Mouse (Mus musculus) CH12.LX (cell line): ENCODE data around the gene Pex11b.

ENCODE experiments used
- CTCF ChIP-seq, 2 experiments: IDR thresholded peaks in 1 of 2; conservative IDR thresholded peaks in 1 of 2; 2 replicates each; pipeline ENCODE4 v1.5.1; 2011 to 2012; ENCODE audit warnings: low read depth in 2 of 2, low read length in 2 of 2, improper control_type of control experiment in 1 of 2, inconsistent platforms in 1 of 2, mild to moderate bottlenecking in 1 of 2, moderate library complexity in 1 of 2
- EP300 ChIP-seq: IDR thresholded peaks from 2 replicates; pipeline ENCODE4 v1.6.1; 2011; ENCODE audit warnings: low read length, improper control_type of control experiment
- HCFC1 ChIP-seq: IDR thresholded peaks from 2 replicates; pipeline ENCODE4 v1.6.1; 2012; ENCODE audit warnings: low read depth, mild to moderate bottlenecking, inconsistent platforms, low read length, improper control_type of control experiment
- IRF4 ChIP-seq: IDR thresholded peaks from 2 replicates; pipeline ENCODE4 v1.6.1; 2014; ENCODE audit warnings: low read depth, mild to moderate bottlenecking, inconsistent platforms, low read length, improper control_type of control experiment
- MAFK ChIP-seq: IDR thresholded peaks from 2 replicates; pipeline ENCODE4 v1.6.1; 2011; ENCODE audit warnings: low read length, improper control_type of control experiment; ENCODE audit not compliant: insufficient replicate concordance
- NELFE ChIP-seq: IDR thresholded peaks from 2 replicates; pipeline ENCODE4 v1.6.1; 2011; ENCODE audit warnings: low read depth, low read length, improper control_type of control experiment
- POLR2A ChIP-seq: IDR thresholded peaks from 2 replicates; pipeline ENCODE4 v1.6.1; 2011; ENCODE audit warnings: low read depth, mild to moderate bottlenecking, improper control_type of control experiment, low read length
- RCOR1 ChIP-seq: conservative IDR thresholded peaks from 2 replicates; pipeline ENCODE4 v1.6.1; 2012; ENCODE audit warnings: low read depth, mild to moderate bottlenecking, inconsistent platforms, low read length, improper control_type of control experiment
- SMC3 ChIP-seq: IDR thresholded peaks from 2 replicates; pipeline ENCODE4 v1.6.1; 2011; ENCODE audit warnings: low read depth, low read length, improper control_type of control experiment
- TCF12 ChIP-seq: IDR thresholded peaks from 2 replicates; pipeline ENCODE4 v1.6.1; 2014; ENCODE audit warnings: low read depth, mild to moderate bottlenecking, inconsistent platforms, low read length, improper control_type of control experiment
- USF1 ChIP-seq: IDR thresholded peaks from 2 replicates; pipeline ENCODE4 v1.6.1; 2014; ENCODE audit warnings: low read depth, mild to moderate bottlenecking, inconsistent platforms, low read length, improper control_type of control experiment
- ZC3H11A ChIP-seq: IDR thresholded peaks from 2 replicates; pipeline ENCODE4 v1.6.1; 2012; ENCODE audit warnings: low read depth, mild to moderate bottlenecking, inconsistent platforms, low read length, improper control_type of control experiment

GRCm38 (mm10) chr3:96629729-96630600, 5.2 kb upstream of the Pex11b start, which contains the start of gene Rbm8a:
- TF ChIP-seq CTCF (conservative IDR thresholded peaks at IDR 0.05 in 1 of 2, IDR thresholded peaks at IDR 0.05 in 1 of 2; ENCODE audit: low read depth in 2 of 2, low read length in 2 of 2) (no peak), IRF4 (peak; percentile 58; the same call in 1 of the 2 replicates), RCOR1 (no peak), USF1 (no peak), TCF12 (peak; percentile 96), EP300 (no peak; the same call in 1 of the 2 replicates), POLR2A (peak; percentile 93), HCFC1 (peak; percentile 93), MAFK (no peak), ZC3H11A (no peak), SMC3 (no peak), NELFE (peak; percentile 94)
